Mouse (Mus musculus): ENCODE results near the gene Cdc34.

GRCm38 (mm10) chr10:79671396-79672087, 10.5 kb upstream of the Cdc34 start:
- TF ChIP-seq GATA1 (IDR thresholded peaks at IDR 0.05; ENCODE audit: low read length), result no peak
- no peak for TF ChIP-seq TAL1 (IDR thresholded peaks at IDR 0.05; ENCODE audit: low read length)
